ENCODE assay signal across 17 mouse cellular contexts in the genomic region with DNA sequence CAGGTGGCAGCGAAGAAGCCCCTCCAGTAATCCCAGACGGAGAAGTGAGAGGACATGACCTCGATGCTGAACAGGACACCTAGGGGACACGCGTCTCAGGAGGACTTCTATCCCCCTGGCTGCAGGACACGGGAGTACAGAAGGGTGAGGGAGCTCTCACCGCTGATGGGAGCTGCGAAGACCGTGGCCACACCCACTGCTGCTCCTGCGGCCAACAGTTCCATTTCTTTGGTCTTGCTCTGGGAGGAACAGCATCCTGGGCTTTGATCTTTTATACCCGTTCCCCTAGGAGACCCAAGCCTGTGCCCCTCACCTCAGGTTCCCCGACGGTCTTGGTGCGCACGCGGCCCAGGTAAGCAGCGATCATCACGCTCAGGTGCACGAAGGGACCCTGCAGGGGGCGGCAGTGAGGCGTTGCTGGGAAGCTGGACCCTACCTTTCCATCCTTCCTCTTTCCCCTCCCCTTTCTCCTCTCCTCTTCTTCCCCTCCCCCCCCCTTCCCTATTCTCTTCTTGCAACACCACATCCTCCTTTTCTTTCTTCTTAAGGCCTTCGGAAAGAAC. TPM values are rescaled to one million over a fixed set of nuclear protein-coding genes. Genes with fewer than 3 reads are reported as not detected.
DNase-seq lines count a peak whose midpoint lies in the region; ATAC-seq and TF ChIP-seq lines count a peak whose summit lies in the region.
"Had no signal": no experiment of that assay in that cellular context is flagged by ENCODE, and none has a peak within 500 bp of the region (broad histone marks: within the 10 kb centered on the region; RNA-seq: fewer than 3 reads in every experiment).

No protein-coding gene starts in this region.

- no peaks in the 10 kb centered on the region for H3K9me3 ChIP-seq in heart, embryonic 13.5 days
- H3K9me3 ChIP-seq in heart, embryonic 10.5 days: no peaks in the 10 kb centered on the region
- H3K9me3 ChIP-seq: embryonic facial prominence, embryonic 15.5 days had no signal

- H3K4me1 ChIP-seq in heart, embryonic 13.5 days: peaks cover 19% of the 10 kb centered on the region
- H3K4me1 ChIP-seq in heart, embryonic 10.5 days: peaks cover 26% of the 10 kb centered on the region
- no peaks in the 10 kb centered on the region for H3K4me1 ChIP-seq in liver, adult 2 months (ENCODE audit: control insufficient read depth, insufficient read depth, low read length)
- H3K4me1 ChIP-seq in bone marrow, adult 2 months (ENCODE audit: control insufficient read depth, insufficient read depth, low read length): no peaks in the 10 kb centered on the region
- H3K4me1 ChIP-seq: embryonic facial prominence, embryonic 15.5 days had no signal

- H3K27me3 ChIP-seq in heart, embryonic 13.5 days (replicated peaks): peaks cover 21% of the 10 kb centered on the region; the same call in 1 of the 2 replicates
- peaks cover 9% of the 10 kb centered on the region; the same call in 1 of the 2 replicates for H3K27me3 ChIP-seq in heart, embryonic 10.5 days (ENCODE audit: insufficient read depth, poor library complexity, severe bottlenecking)
- no peaks in the 10 kb centered on the region; the same call in 1 of the 2 replicates for H3K27me3 ChIP-seq in liver, adult 2 months (ENCODE audit: control insufficient read depth, insufficient read depth, low read length)
- H3K27me3 ChIP-seq: embryonic facial prominence, embryonic 15.5 days had no signal

- peak; percentile 53 for TF ChIP-seq CTCF in liver, adult 2 months (IDR thresholded peaks at IDR 0.05; ENCODE audit: low read depth, low read length)
- TF ChIP-seq CTCF in bone marrow, adult 2 months (IDR thresholded peaks at IDR 0.05; ENCODE audit: control insufficient read depth, insufficient read depth, low read length): peak; percentile 42; the same call in 1 of the 2 replicates

- WGBS in heart, embryonic 13.5 days: 17% methylated on average over 22 of the region's 22 CpGs
- 15% methylated on average over 22 of the region's 22 CpGs for WGBS in heart, embryonic 10.5 days
- 36% methylated on average over 22 of the region's 22 CpGs for WGBS in liver, adult 2 months
- 31% methylated on average over 22 of the region's 22 CpGs for WGBS in bone marrow, adult 2 months

- DNase-seq in heart, embryonic 10.5 days (ENCODE audit: low spot score): no peak
- DNase-seq in liver, adult 2 months (ENCODE audit: extremely low read depth, low read depth, low spot score): no peak
- no peak for DNase-seq in liver
- DNase-seq in B cell, adult 2 months: peak; percentile 37 to 46
- DNase-seq in frontal cortex, postnatal 25 days (ENCODE audit: low spot score in 2 of 2): no peak
- no peak for DNase-seq in right cerebral cortex, postnatal 36 days (ENCODE audit: low spot score in 2 of 2)
- DNase-seq: thymus, postnatal 25 days had no signal

- ATAC-seq in heart, embryonic 13.5 days (ENCODE audit: extremely low read depth, insufficient number of reproducible peaks, low FRiP score, low TSS enrichment): no peak
- ATAC-seq: forebrain, embryonic 16.5 days; midbrain, embryonic 16.5 days had no signal

- TF ChIP-seq POLR2A in liver, adult 2 months (IDR thresholded peaks at IDR 0.05; ENCODE audit: extremely low read depth, insufficient read depth, low read length): no peak
- TF ChIP-seq POLR2A in bone marrow, adult 2 months (IDR thresholded peaks at IDR 0.05; ENCODE audit: borderline replicate concordance, control insufficient read depth, low read depth, low read length): 0 out of 2 replicates have a peak, but pooled peaks have one; percentile 26

- H3K4me2 ChIP-seq in heart, embryonic 13.5 days: peak overlapping the region; percentile 28
- H3K4me2 ChIP-seq: embryonic facial prominence, embryonic 15.5 days; hindbrain, embryonic 14.5 days had no signal

- H3K9ac ChIP-seq in heart, embryonic 13.5 days: no peak overlapping the region
- no peak overlapping the region for H3K9ac ChIP-seq in liver, adult 2 months (ENCODE audit: low read depth, low read length)
- H3K9ac ChIP-seq: embryonic facial prominence, embryonic 15.5 days; hindbrain, embryonic 14.5 days had no signal

- H3K4me3 ChIP-seq in heart, embryonic 13.5 days: no peak overlapping the region
- H3K4me3 ChIP-seq in heart, embryonic 10.5 days: no peak overlapping the region
- H3K4me3 ChIP-seq in liver, adult 2 months (ENCODE audit: insufficient read depth, low read depth, low read length): no peak overlapping the region
- H3K4me3 ChIP-seq in bone marrow, adult 2 months (replicated peaks; ENCODE audit: control insufficient read depth, low read depth, low read length): no peak overlapping the region
- H3K4me3 ChIP-seq: embryonic facial prominence, embryonic 15.5 days had no signal

- no peaks in the 10 kb centered on the region for H3K79me2 ChIP-seq in liver, adult 2 months (ENCODE audit: control insufficient read depth, insufficient read depth, low read length)

- H3K27ac ChIP-seq in heart, embryonic 13.5 days (replicated peaks): no peak overlapping the region
- no peak overlapping the region for H3K27ac ChIP-seq in heart, embryonic 10.5 days
- H3K27ac ChIP-seq in liver, adult 2 months (replicated peaks; ENCODE audit: insufficient read depth, low read depth, low read length): no peak overlapping the region
- H3K27ac ChIP-seq in bone marrow, adult 2 months (ENCODE audit: control insufficient read depth, insufficient read depth, low read depth, low read length, poor library complexity): no peak overlapping the region
- H3K27ac ChIP-seq: embryonic facial prominence, embryonic 15.5 days; hindbrain, embryonic 14.5 days had no signal

- H3K36me3 ChIP-seq in heart, embryonic 13.5 days: no peaks in the 10 kb centered on the region
- H3K36me3 ChIP-seq in heart, embryonic 10.5 days: no peaks in the 10 kb centered on the region
- no peaks in the 10 kb centered on the region for H3K36me3 ChIP-seq in liver, adult 2 months (ENCODE audit: control insufficient read depth, insufficient read depth, low read length)
- H3K36me3 ChIP-seq: embryonic facial prominence, embryonic 15.5 days had no signal

RNA-seq across cellular contexts. Expression of a gene that starts 4.3 kb away (rescaled TPM):
- polyA plus RNA-seq in heart, embryonic 13.5 days (2015; fragmentation: Nextera tagmentation; extraction: Ambion mirVana): 0.79 and 0.99 TPM in 2 replicates
- polyA plus RNA-seq in heart, embryonic 10.5 days (2016; fragmentation: Nextera tagmentation; extraction: Ambion mirVana): 0.93 and 1.3 TPM in 2 replicates
- not detected in 2 replicates for total RNA-seq in liver, adult 2 months (2014; rRNA removed)
- polyA plus RNA-seq in liver, adult 2 months (2012; rRNA removed): not detected in 2 replicates
- polyA plus RNA-seq in bone marrow, adult 2 months (2011; ENCODE audit: insufficient read depth, insufficient read length, low replicate concordance, missing spikeins): not detected in 2 replicates
- total RNA-seq: layer of hippocampus, postnatal 10 days; neutrophil, adult 5-6 weeks had no signal
- polyA plus RNA-seq: embryonic facial prominence, embryonic 15.5 days; forebrain, embryonic 16.5 days; hindbrain, embryonic 14.5 days; liver, embryonic 16.5 days; midbrain, embryonic 16.5 days had no signal

RNA-seq across cellular contexts. Expression of a gene that starts 9.1 kb away (rescaled TPM):
- polyA plus RNA-seq in heart, embryonic 13.5 days (2015; fragmentation: Nextera tagmentation; extraction: Ambion mirVana): 183 and 184 TPM in 2 replicates
- 61.5 and 132 TPM in 2 replicates for polyA plus RNA-seq in heart, embryonic 10.5 days (2016; fragmentation: Nextera tagmentation; extraction: Ambion mirVana)
- 0.07 and 0.09 TPM in 2 replicates for total RNA-seq in liver, adult 2 months (2014; rRNA removed)
- polyA plus RNA-seq in liver, adult 2 months (2012; rRNA removed): 0.02 TPM in 1 of 2 replicates, not detected in the other
- 0.34 and 0.72 TPM in 2 replicates for polyA plus RNA-seq in bone marrow, adult 2 months (2011; ENCODE audit: insufficient read depth, insufficient read length, low replicate concordance, missing spikeins)
- total RNA-seq: neutrophil, adult 5-6 weeks had no signal
- polyA plus RNA-seq: forebrain, embryonic 16.5 days; midbrain, embryonic 16.5 days had no signal

RNA-seq across cellular contexts. Expression of a gene that starts 13.0 kb away (rescaled TPM):
- polyA plus RNA-seq in heart, embryonic 13.5 days (2015; fragmentation: Nextera tagmentation; extraction: Ambion mirVana): 0.10 TPM in 1 of 2 replicates, not detected in the other
- polyA plus RNA-seq in heart, embryonic 10.5 days (2016; fragmentation: Nextera tagmentation; extraction: Ambion mirVana): 0.11 and 0.44 TPM in 2 replicates
- not detected in 2 replicates for total RNA-seq in liver, adult 2 months (2014; rRNA removed)
- 0.04 TPM in 1 of 2 replicates, not detected in the other for polyA plus RNA-seq in liver, adult 2 months (2012; rRNA removed)
- polyA plus RNA-seq in bone marrow, adult 2 months (2011; ENCODE audit: insufficient read depth, insufficient read length, low replicate concordance, missing spikeins): not detected in 2 replicates
- total RNA-seq: layer of hippocampus, postnatal 10 days; neutrophil, adult 5-6 weeks had no signal
- polyA plus RNA-seq: forebrain, embryonic 16.5 days had no signal

RNA-seq across cellular contexts. Expression of a gene that starts 24.4 kb away (rescaled TPM):
- not detected in 2 replicates for polyA plus RNA-seq in heart, embryonic 13.5 days (2015; fragmentation: Nextera tagmentation; extraction: Ambion mirVana)
- polyA plus RNA-seq in heart, embryonic 10.5 days (2016; fragmentation: Nextera tagmentation; extraction: Ambion mirVana): not detected in 2 replicates
- total RNA-seq in liver, adult 2 months (2014; rRNA removed): not detected in 2 replicates
- not detected in 2 replicates for polyA plus RNA-seq in liver, adult 2 months (2012; rRNA removed)
- polyA plus RNA-seq in bone marrow, adult 2 months (2011; ENCODE audit: insufficient read depth, insufficient read length, low replicate concordance, missing spikeins): not detected in 2 replicates
- total RNA-seq: gastrocnemius, postnatal 4 days; neutrophil, adult 5-6 weeks had no signal
- polyA plus RNA-seq: embryonic facial prominence, embryonic 15.5 days; forebrain, embryonic 16.5 days; liver, embryonic 16.5 days had no signal

RNA-seq across cellular contexts. Expression of a gene that starts 32.9 kb away (rescaled TPM):
- polyA plus RNA-seq in heart, embryonic 13.5 days (2015; fragmentation: Nextera tagmentation; extraction: Ambion mirVana): 23.3 and 23.4 TPM in 2 replicates
- polyA plus RNA-seq in heart, embryonic 10.5 days (2016; fragmentation: Nextera tagmentation; extraction: Ambion mirVana): 31.5 and 33.7 TPM in 2 replicates
- 7.3 and 8.5 TPM in 2 replicates for total RNA-seq in liver, adult 2 months (2014; rRNA removed)
- polyA plus RNA-seq in liver, adult 2 months (2012; rRNA removed): 12.8 and 16.8 TPM in 2 replicates
- 12.1 and 24.1 TPM in 2 replicates for polyA plus RNA-seq in bone marrow, adult 2 months (2011; ENCODE audit: insufficient read depth, insufficient read length, low replicate concordance, missing spikeins)

Comparison
In these comparisons a context has a peak if more than half of its experiments do, and no peak if none do; other contexts are left out.
1. DNase-seq: peak in B cell, adult 2 months (2 of 2); none in heart, embryonic 10.5 days (single experiment), liver, adult 2 months (single experiment), liver (single experiment), frontal cortex, postnatal 25 days (0 of 2) and right cerebral cortex, postnatal 36 days (0 of 2).
2. RNA of a gene that starts 9.1 kb away (polyA plus RNA-seq): 183 to 184 TPM in heart, embryonic 13.5 days and 61.5 to 132 TPM in heart, embryonic 10.5 days; 0.34 to 0.72 TPM in bone marrow, adult 2 months and 0.02 TPM in liver, adult 2 months; every median in the first group is over 10 times any median in the second.